Mouse (Mus musculus) neural tube, embryonic 11.5 days (tissue): ENCODE results near the gene Abhd14a. TPM values are rescaled to one million over a fixed set of nuclear protein-coding genes. Genes with fewer than 3 reads are reported as not detected.

ENCODE experiments used
- ATAC-seq: fragments of 200-750 bp; cut with Nextera tagmentation; 2 replicates; pipeline ENCODE4 v1.8.0; 2017; ENCODE audit warnings: moderate number of reproducible peaks, mild to moderate bottlenecking, moderate TSS enrichment, moderate library complexity; ENCODE audit not compliant: insufficient read depth, low FRiP score, low TSS enrichment
- DNase-seq: peaks from one replicate; pipeline ENCODE4 v3.0.0-alpha.2; 2015; ENCODE audit warnings: low spot score
- H3K27ac ChIP-seq: fragments of 300-500 bp; sonication (generic); 2 replicates; pipeline ENCODE4 v1.5.1; 2014; ENCODE audit warnings: low read depth, mild to moderate bottlenecking, low read length
- H3K27me3 ChIP-seq: fragments of 300-500 bp; sonication (generic); 2 replicates; pipeline ENCODE4 v1.6.1; 2014; ENCODE audit warnings: mild to moderate bottlenecking, low read length, mixed read lengths; ENCODE audit not compliant: control insufficient read depth, insufficient read depth
- H3K36me3 ChIP-seq: fragments of 300-500 bp; sonication (generic); 2 replicates; pipeline ENCODE4 v1.6.1; 2014; ENCODE audit warnings: mild to moderate bottlenecking, low read length, moderate library complexity, mixed read lengths; ENCODE audit not compliant: control insufficient read depth, insufficient read depth
- H3K4me1 ChIP-seq: fragments of 300-500 bp; sonication (generic); 2 replicates; pipeline ENCODE4 v1.6.1; 2014; ENCODE audit warnings: low read length, mixed read lengths; ENCODE audit not compliant: control insufficient read depth, insufficient read depth
- H3K4me2 ChIP-seq: fragments of 300-500 bp; sonication (generic); 2 replicates; pipeline ENCODE4 v1.6.1; 2014; ENCODE audit warnings: low read depth, mild to moderate bottlenecking, moderate library complexity
- H3K4me3 ChIP-seq: fragments of 300-500 bp; sonication (generic); 2 replicates; pipeline ENCODE4 v1.5.1; 2014; ENCODE audit warnings: low read depth, low read length
- H3K9ac ChIP-seq: fragments of 300-500 bp; sonication (generic); 2 replicates; pipeline ENCODE4 v1.6.1; 2014; ENCODE audit warnings: mild to moderate bottlenecking, low read length
- H3K9me3 ChIP-seq: fragments of 300-500 bp; sonication (generic); 2 replicates; pipeline ENCODE4 v1.6.1; 2016; ENCODE audit warnings: low read length; ENCODE audit not compliant: control insufficient read depth
- WGBS: fragments of 180-500 bp; shearing (Covaris S2); extraction: QIAGEN DNeasy Blood & Tissue Kit; methylation state at CpG from one replicate; pipeline ENCODE4 v1.1.7; 2014; 5-methylcytosine and 5-hydroxymethylcytosine counted together
- polyA plus RNA-seq: library from polyadenylated mRNA; unstranded; fragments of >200 nt; fragmentation: Nextera tagmentation; extraction: Ambion mirVana; gene quantifications from 2 replicates; pipeline ENCODE4 v1.2.1, GENCODE M21; 2014

The Abhd14a gene
- polyA plus RNA-seq, 1 experiment from 2014 or later: 38.6 TPM

- H3K36me3 ChIP-seq: no peaks in the 10 kb centered on the region
- DNase-seq (peak; percentile 51), ATAC-seq (no peak)
- no peaks in the 10 kb centered on the region for H3K27me3 ChIP-seq
- H3K27ac ChIP-seq: no peak overlapping the region
- 0 out of 2 replicates have a peak, but pooled peaks cover 4% of the 10 kb centered on the region for H3K4me1 ChIP-seq
- H3K4me3 ChIP-seq: no peak overlapping the region
- WGBS: 59% methylated on average over 11 of the region's 11 CpGs
- no peak overlapping the region for H3K9ac ChIP-seq
- no peaks in the 10 kb centered on the region for H3K9me3 ChIP-seq
- H3K4me2 ChIP-seq: no peak overlapping the region
These were observed 52.6 kb downstream of the Abhd14a start for GRCm38 (mm10) chr9:106394649-106395602.

- WGBS: 95% methylated on average over 8 of the region's 8 CpGs
- no peak overlapping the region for H3K4me2 ChIP-seq
- 0 out of 2 replicates have a peak, but pooled peaks cover 4% of the 10 kb centered on the region for H3K4me1 ChIP-seq
- no peaks in the 10 kb centered on the region for H3K36me3 ChIP-seq
- H3K27ac ChIP-seq: no peak overlapping the region
- H3K9me3 ChIP-seq: no peaks in the 10 kb centered on the region
- H3K4me3 ChIP-seq: no peak overlapping the region
- no peak for DNase-seq
- ATAC-seq: no peak
- no peak overlapping the region for H3K9ac ChIP-seq
- no peaks in the 10 kb centered on the region for H3K27me3 ChIP-seq
These were observed 53.9 kb downstream of the Abhd14a start for GRCm38 (mm10) chr9:106393548-106393947.

- H3K4me3 ChIP-seq: no peak overlapping the region
- ATAC-seq (no peak), DNase-seq (no peak)
- H3K9me3 ChIP-seq: no peaks in the 10 kb centered on the region
- no peak overlapping the region for H3K4me2 ChIP-seq
- no peaks in the 10 kb centered on the region for H3K27me3 ChIP-seq
- H3K27ac ChIP-seq: no peak overlapping the region
- no peaks in the 10 kb centered on the region for H3K36me3 ChIP-seq
- 0 out of 2 replicates have a peak, but pooled peaks cover 4% of the 10 kb centered on the region for H3K4me1 ChIP-seq
- H3K9ac ChIP-seq: no peak overlapping the region
- 83% methylated on average over 11 of the region's 11 CpGs for WGBS
These were observed 54.5 kb downstream of the Abhd14a start for GRCm38 (mm10) chr9:106392828-106393527.

Other genes with a start within 250 kb of the Abhd14a start
- 30.3 and 33.4 TPM in 2 replicates for gene Ppm1m, start 247.9 kb downstream of the Abhd14a start, polyA plus RNA-seq
- gene Twf2, start 244.6 kb downstream of the Abhd14a start, polyA plus RNA-seq: 62.1 and 63.9 TPM in 2 replicates
- gene Tlr9, start 225.1 kb downstream of the Abhd14a start, polyA plus RNA-seq: 0.07 TPM in 1 of 2 replicates, not detected in the other
- gene Alas1, start 199.0 kb downstream of the Abhd14a start, polyA plus RNA-seq: 89.5 and 89.8 TPM in 2 replicates
- 23.7 and 26.6 TPM in 2 replicates for gene Poc1a, start 166.6 kb downstream of the Abhd14a start, polyA plus RNA-seq
- 28.1 and 28.7 TPM in 2 replicates for gene Dusp7, start 79.0 kb downstream of the Abhd14a start, polyA plus RNA-seq
- 844 and 856 TPM in 2 replicates for gene Rpl29, start 18.2 kb downstream of the Abhd14a start, polyA plus RNA-seq
- gene Acy1, start 9.4 kb downstream of the Abhd14a start, polyA plus RNA-seq: 32.1 and 33.4 TPM in 2 replicates
- 7.3 and 7.5 TPM in 2 replicates for gene Abhd14b, start 219 bp downstream of the Abhd14a start, polyA plus RNA-seq
- gene Pcbp4, start 5.6 kb upstream of the Abhd14a start, polyA plus RNA-seq: 267 and 278 TPM in 2 replicates
- 0.20 and 0.23 TPM in 2 replicates for gene Gpr62, start 18.3 kb upstream of the Abhd14a start, polyA plus RNA-seq
- gene Rrp9, start 28.3 kb upstream of the Abhd14a start, polyA plus RNA-seq: 45.5 and 48.1 TPM in 2 replicates
- 0.98 and 1.6 TPM in 2 replicates for gene Parp3, start 29.3 kb upstream of the Abhd14a start, polyA plus RNA-seq
- not detected in 2 replicates for gene Iqcf1, start 52.3 kb upstream of the Abhd14a start, polyA plus RNA-seq
- gene Iqcf5, start 66.9 kb upstream of the Abhd14a start, polyA plus RNA-seq: not detected in 2 replicates
- gene Iqcf3, start 114.0 kb upstream of the Abhd14a start, polyA plus RNA-seq: not detected in 2 replicates
- gene Iqcf4, start 123.3 kb upstream of the Abhd14a start, polyA plus RNA-seq: not detected in 2 replicates
- not detected in 2 replicates for gene Iqcf6, start 178.9 kb upstream of the Abhd14a start, polyA plus RNA-seq
- 20.6 and 26.1 TPM in 2 replicates for gene Grm2, start 208.4 kb upstream of the Abhd14a start, polyA plus RNA-seq
- 31.8 and 38.5 TPM in 2 replicates for gene Tex264, start 238.2 kb upstream of the Abhd14a start, polyA plus RNA-seq